Mouse (Mus musculus): Measurements from ENCODE around the gene Ift57. TPM values are rescaled to one million over a fixed set of nuclear protein-coding genes. Genes with fewer than 3 reads are reported as not detected.

Ift57 gene
- total and polyA plus RNA-seq, 2 experiments from 2014 or later, result 28.5 to 61.4 TPM

GRCm38 (mm10) chr16:49787714-49788113, 88.7 kb downstream of the Ift57 start:
- ATAC-seq (no peak), DNase-seq (no peak)
- Histone ChIP-seq H3K27me3 (ENCODE audit: insufficient read depth, low read length) (no peaks in the 10 kb centered on the region), H3K4me2 (ENCODE audit: low read depth) (no peak overlapping the region), H3K4me3 (ENCODE audit: low read depth, low read length) (no peak overlapping the region), H3K27ac (ENCODE audit: low read depth, low read length) (no peak overlapping the region), H3K9ac (no peak overlapping the region), H3K9me3 (ENCODE audit: low read length) (no peaks in the 10 kb centered on the region), H3K36me3 (ENCODE audit: insufficient read depth) (no peaks in the 10 kb centered on the region), H3K4me1 (ENCODE audit: insufficient read depth) (no peaks in the 10 kb centered on the region)
- WGBS, result 92% methylated on average over 5 of the region's 5 CpGs
- TF ChIP-seq CTCF (IDR thresholded peaks at IDR 0.05; ENCODE audit: low read depth), result no peak

DNA sequence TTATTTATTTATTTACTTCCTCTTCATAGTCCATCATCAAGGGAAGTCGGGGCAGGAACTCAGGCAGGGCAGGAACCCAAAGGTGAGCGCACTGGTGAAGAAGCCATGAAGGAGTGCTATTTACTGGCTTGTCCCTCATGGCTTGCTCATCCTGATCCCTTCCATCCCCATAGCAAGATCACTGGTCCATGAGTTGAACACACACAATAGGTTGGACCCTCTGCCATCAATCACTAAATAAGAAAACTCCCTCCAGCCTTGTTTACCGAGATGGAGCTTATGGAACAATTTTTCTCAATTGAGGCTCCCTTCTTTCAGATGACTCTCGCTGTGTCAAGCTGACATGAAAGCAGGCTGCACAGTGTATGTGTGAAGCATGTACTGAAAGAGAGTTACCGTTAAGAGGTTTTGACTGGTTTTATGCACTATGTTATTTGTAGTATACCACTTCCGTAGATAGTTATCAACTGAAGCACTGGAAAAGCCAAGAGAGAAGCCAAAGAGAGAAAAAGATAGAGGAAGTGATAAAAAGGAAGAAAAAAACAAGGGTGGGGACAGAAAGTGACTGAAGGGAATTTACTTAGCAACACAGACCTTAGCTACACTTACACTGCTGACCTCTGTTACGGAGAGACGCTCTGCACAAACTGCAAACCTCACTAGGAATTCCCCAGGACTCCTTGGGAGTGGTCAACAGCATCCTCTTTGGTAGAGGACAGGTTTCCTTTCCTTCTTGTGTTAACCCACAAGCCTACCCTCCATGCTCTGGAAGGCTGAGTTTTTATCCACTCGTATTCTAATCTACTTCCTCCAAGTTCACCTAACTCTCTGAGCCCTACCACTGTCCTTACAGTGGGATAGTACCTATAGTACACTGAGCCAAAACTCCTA, 91.8 kb downstream of the Ift57 start:
- H3K27me3 ChIP-seq (ENCODE audit: insufficient read depth, low read length), result no peaks in the 10 kb centered on the region
- no peak overlapping the region for H3K4me2 ChIP-seq (ENCODE audit: low read depth)
- H3K4me3 ChIP-seq (ENCODE audit: low read depth, low read length), result no peak overlapping the region
- DNase-seq (no peak), ATAC-seq (no peak)
- no peak overlapping the region for H3K9ac ChIP-seq
- H3K27ac ChIP-seq (ENCODE audit: low read depth, low read length), result no peak overlapping the region
- no peaks in the 10 kb centered on the region for H3K4me1 ChIP-seq (ENCODE audit: insufficient read depth)
- WGBS, result 87% methylated on average over 9 of the region's 9 CpGs
- no peaks in the 10 kb centered on the region for H3K36me3 ChIP-seq (ENCODE audit: insufficient read depth)
- no peaks in the 10 kb centered on the region for H3K9me3 ChIP-seq (ENCODE audit: low read length)
- no peak for TF ChIP-seq CTCF (IDR thresholded peaks at IDR 0.05; ENCODE audit: low read depth)

DNA sequence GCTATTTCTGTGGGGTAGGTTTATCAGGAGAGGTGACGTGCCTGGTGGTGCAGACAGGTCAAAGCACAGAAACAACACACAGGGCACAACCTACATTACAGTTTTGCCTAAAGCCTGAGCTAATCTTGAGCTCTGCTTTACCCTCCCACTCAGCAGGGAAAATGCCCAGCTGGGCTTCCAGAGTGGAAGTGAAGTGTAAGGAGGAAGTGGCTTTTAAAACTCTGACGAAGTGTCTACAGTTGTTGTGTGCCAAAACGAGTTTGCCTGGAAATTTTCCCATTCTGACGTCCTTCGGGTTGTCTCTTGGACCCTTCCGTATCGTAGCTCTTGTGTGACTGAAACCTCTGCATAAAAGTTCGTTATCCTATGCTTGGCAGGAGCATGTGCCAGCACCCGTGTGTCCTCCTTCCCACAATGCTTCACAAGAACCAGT, 93.4 kb downstream of the Ift57 start:
- 37% methylated on average over 9 of the region's 9 CpGs for WGBS
- H3K9me3 ChIP-seq (ENCODE audit: low read length), result no peaks in the 10 kb centered on the region
- no peak overlapping the region for H3K27ac ChIP-seq (ENCODE audit: low read depth, low read length)
- DNase-seq (no peak), ATAC-seq (no peak)
- no peak for TF ChIP-seq CTCF (IDR thresholded peaks at IDR 0.05; ENCODE audit: low read depth)
- H3K27me3 ChIP-seq (ENCODE audit: insufficient read depth, low read length), result no peaks in the 10 kb centered on the region
- no peak overlapping the region for H3K4me2 ChIP-seq (ENCODE audit: low read depth)
- no peaks in the 10 kb centered on the region for H3K36me3 ChIP-seq (ENCODE audit: insufficient read depth)
- H3K4me1 ChIP-seq (ENCODE audit: insufficient read depth), result no peaks in the 10 kb centered on the region
- H3K4me3 ChIP-seq (ENCODE audit: low read depth, low read length), result no peak overlapping the region
- no peak overlapping the region for H3K9ac ChIP-seq

GRCm38 (mm10) chr16:49793596-49793995, 94.6 kb downstream of the Ift57 start:
- no peak overlapping the region for H3K27ac ChIP-seq (ENCODE audit: low read depth, low read length)
- WGBS, result 90% methylated on average over 9 of the region's 9 CpGs

GRCm38 (mm10) chr16:49796271-49796670, 97.2 kb downstream of the Ift57 start:
- Histone ChIP-seq H3K9me3 (ENCODE audit: low read length) (no peaks in the 10 kb centered on the region), H3K27ac (ENCODE audit: low read depth, low read length) (no peak overlapping the region), H3K9ac (no peak overlapping the region), H3K4me2 (ENCODE audit: low read depth) (no peak overlapping the region), H3K4me3 (ENCODE audit: low read depth, low read length) (no peak overlapping the region), H3K4me1 (ENCODE audit: insufficient read depth) (no peaks in the 10 kb centered on the region), H3K27me3 (ENCODE audit: insufficient read depth, low read length) (no peaks in the 10 kb centered on the region), H3K36me3 (ENCODE audit: insufficient read depth) (no peaks in the 10 kb centered on the region)
- 89% methylated on average over 2 of the region's 2 CpGs for WGBS
- DNase-seq (no peak), ATAC-seq (no peak)
- no peak for TF ChIP-seq CTCF (IDR thresholded peaks at IDR 0.05; ENCODE audit: low read depth)

More at GRCm38 (mm10) chr16:49793596-49793995, 94.6 kb downstream of the Ift57 start:
- Histone ChIP-seq H3K9me3 (ENCODE audit: low read length) (no peaks in the 10 kb centered on the region), H3K4me2 (ENCODE audit: low read depth) (no peak overlapping the region), H3K27me3 (ENCODE audit: insufficient read depth, low read length) (no peaks in the 10 kb centered on the region), H3K4me1 (ENCODE audit: insufficient read depth) (no peaks in the 10 kb centered on the region), H3K36me3 (ENCODE audit: insufficient read depth) (no peaks in the 10 kb centered on the region), H3K9ac (no peak overlapping the region), H3K4me3 (ENCODE audit: low read depth, low read length) (no peak overlapping the region)
- no peak for TF ChIP-seq CTCF (IDR thresholded peaks at IDR 0.05; ENCODE audit: low read depth)
- no peak for ATAC-seq
- no peak for DNase-seq

GRCm38 (mm10) chr16:49796954-49797353, 97.9 kb downstream of the Ift57 start:
- H3K4me2 ChIP-seq (ENCODE audit: low read depth), result no peak overlapping the region
- no peaks in the 10 kb centered on the region for H3K36me3 ChIP-seq (ENCODE audit: insufficient read depth)
- H3K27me3 ChIP-seq (ENCODE audit: insufficient read depth, low read length), result no peaks in the 10 kb centered on the region
- 90% methylated on average over 2 of the region's 2 CpGs for WGBS
- no peak for TF ChIP-seq CTCF (IDR thresholded peaks at IDR 0.05; ENCODE audit: low read depth)
- ATAC-seq, result no peak
- H3K4me1 ChIP-seq (ENCODE audit: insufficient read depth), result no peaks in the 10 kb centered on the region
- no peak overlapping the region for H3K27ac ChIP-seq (ENCODE audit: low read depth, low read length)
- no peak overlapping the region for H3K9ac ChIP-seq
- DNase-seq, result no peak
- no peaks in the 10 kb centered on the region for H3K9me3 ChIP-seq (ENCODE audit: low read length)
- H3K4me3 ChIP-seq (ENCODE audit: low read depth, low read length), result no peak overlapping the region

DNA sequence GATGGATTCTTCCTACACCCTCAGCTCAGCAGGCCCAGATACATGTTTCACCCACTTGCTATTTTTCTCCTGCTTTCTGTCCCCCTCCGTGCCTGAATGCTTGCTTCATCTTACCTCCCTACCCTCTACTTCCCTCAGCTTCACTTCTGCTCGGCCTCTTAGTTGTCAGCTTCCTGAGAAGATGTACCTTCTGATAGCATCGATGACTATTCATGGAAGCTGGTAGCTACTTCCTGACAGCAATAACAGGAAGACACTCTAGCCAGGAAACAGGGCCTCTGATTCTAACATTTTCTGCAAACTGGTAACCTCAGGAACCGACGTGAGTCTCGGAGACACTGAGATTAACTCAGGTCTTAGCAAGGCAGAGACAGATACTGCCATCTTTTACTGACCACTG, 99.8 kb downstream of the Ift57 start:
- Histone ChIP-seq H3K4me1 (ENCODE audit: insufficient read depth) (0 out of 2 replicates have a peak, but pooled peaks cover 1% of the 10 kb centered on the region), H3K9me3 (ENCODE audit: low read length) (no peaks in the 10 kb centered on the region), H3K27ac (ENCODE audit: low read depth, low read length) (no peak overlapping the region), H3K4me3 (ENCODE audit: low read depth, low read length) (no peak overlapping the region), H3K36me3 (ENCODE audit: insufficient read depth) (no peaks in the 10 kb centered on the region), H3K9ac (no peak overlapping the region), H3K27me3 (ENCODE audit: insufficient read depth, low read length) (no peaks in the 10 kb centered on the region), H3K4me2 (ENCODE audit: low read depth) (no peak overlapping the region)
- WGBS, result 88% methylated on average over 6 of the region's 6 CpGs
- no peak for TF ChIP-seq CTCF (IDR thresholded peaks at IDR 0.05; ENCODE audit: low read depth)
- DNase-seq (no peak), ATAC-seq (no peak)

Measured in forebrain, postnatal 0 days (tissue).